Mouse (Mus musculus) C2C12 (cell line): ENCODE measurements around the gene Ctso.

Source experiments
- CEBPB ChIP-seq: IDR thresholded peaks from one replicate; pipeline ENCODE4 v1.6.1; 2011; ENCODE audit warnings: low read depth, mild to moderate bottlenecking, control low read depth, moderate library complexity
- CTCF ChIP-seq: IDR thresholded peaks from one replicate; pipeline ENCODE4 v1.5.1; 2011; ENCODE audit not compliant: control insufficient read depth, insufficient read depth, insufficient read length
- FOSL1 ChIP-seq: IDR thresholded peaks from one replicate; pipeline ENCODE4 v1.8.0; 2011; ENCODE audit warnings: mild to moderate bottlenecking, low read length; ENCODE audit not compliant: poor library complexity, insufficient read depth, severe bottlenecking
- MAX ChIP-seq: IDR thresholded peaks from one replicate; pipeline ENCODE4 v1.6.1; 2011; ENCODE audit warnings: mild to moderate bottlenecking, control low read depth
- MYOD1 ChIP-seq: IDR thresholded peaks from one replicate; pipeline ENCODE4 v1.6.1; 2011; ENCODE audit warnings: low read depth; ENCODE audit not compliant: control insufficient read depth, insufficient read length
- MYOG ChIP-seq: IDR thresholded peaks from one replicate; pipeline ENCODE4 v1.6.1; 2011; ENCODE audit not compliant: control insufficient read depth, insufficient read length; ENCODE audit errors: extremely low read depth
- USF1 ChIP-seq: IDR thresholded peaks from one replicate; pipeline ENCODE4 v1.6.1; 2011; ENCODE audit warnings: low read depth, mild to moderate bottlenecking, control low read depth, moderate library complexity

DNA sequence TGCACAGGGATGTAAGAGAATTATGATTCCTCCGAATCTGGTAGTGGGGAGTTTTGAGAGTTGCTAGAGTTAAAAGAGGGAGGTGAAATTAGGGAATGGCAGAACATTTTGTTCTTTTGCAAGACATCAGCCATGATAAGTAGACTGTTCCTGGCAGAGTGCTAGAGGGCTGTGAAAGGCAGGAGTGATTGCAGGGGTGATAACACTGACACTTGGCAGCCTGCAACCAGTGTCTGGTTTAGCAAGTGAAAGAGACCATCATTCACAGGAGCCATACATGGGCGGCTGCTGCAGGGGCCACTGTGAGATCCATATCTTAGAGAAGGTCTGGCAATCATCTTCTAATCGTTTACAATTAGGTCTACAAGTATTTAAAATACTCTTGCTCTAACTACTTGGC lies 6.5 kb downstream of the Ctso start:
- TF ChIP-seq CTCF (no peak), USF1 (no peak), MYOD1 (no peak), MAX (no peak), CEBPB (no peak), MYOG (no peak), FOSL1 (no peak)
